Mouse (Mus musculus) neural tube, embryonic 13.5 days (tissue): ENCODE measurements around the gene Gstp2. TPM values are rescaled to one million over a fixed set of nuclear protein-coding genes. Genes with fewer than 3 reads are reported as not detected.

Experiments used
- ATAC-seq: fragments of 200-750 bp; cut with Nextera tagmentation; 2 replicates; pipeline ENCODE4 v1.8.0; 2017; ENCODE audit warnings: low read depth, mild to moderate bottlenecking, moderate TSS enrichment, moderate library complexity
- H3K27ac ChIP-seq: fragments of 300-500 bp; sonication (generic); replicated peaks from 2 replicates; pipeline ENCODE4 v1.5.1; 2015; ENCODE audit warnings: moderate library complexity, mild to moderate bottlenecking, inconsistent platforms
- H3K27me3 ChIP-seq: fragments of 300-500 bp; sonication (generic); 2 replicates; pipeline ENCODE4 v1.6.1; 2015; ENCODE audit warnings: mild to moderate bottlenecking, inconsistent platforms
- H3K36me3 ChIP-seq: fragments of 300-500 bp; sonication (generic); 2 replicates; pipeline ENCODE4 v1.6.1; 2015; ENCODE audit warnings: mild to moderate bottlenecking, inconsistent platforms
- H3K4me1 ChIP-seq: fragments of 300-500 bp; sonication (generic); replicated peaks from 2 replicates; pipeline ENCODE4 v1.6.1; 2015; ENCODE audit warnings: inconsistent platforms
- H3K4me2 ChIP-seq: fragments of 300-500 bp; sonication (generic); 2 replicates; pipeline ENCODE4 v1.6.1; 2015; ENCODE audit warnings: inconsistent platforms, mild to moderate bottlenecking, moderate library complexity
- H3K4me3 ChIP-seq: fragments of 300-500 bp; sonication (generic); 2 replicates; pipeline ENCODE4 v1.5.1; 2015; ENCODE audit warnings: mild to moderate bottlenecking, inconsistent platforms
- H3K9ac ChIP-seq: fragments of 300-500 bp; sonication (generic); 2 replicates; pipeline ENCODE4 v1.6.1; 2015; ENCODE audit warnings: moderate library complexity, mild to moderate bottlenecking, inconsistent platforms
- H3K9me3 ChIP-seq: fragments of 300-500 bp; sonication (generic); 2 replicates; pipeline ENCODE4 v1.6.1; 2016; ENCODE audit warnings: inconsistent platforms
- WGBS: fragments of 180-500 bp; shearing (Covaris S2); methylation state at CpG from one replicate; pipeline ENCODE4 v1.1.7; 2015; 5-methylcytosine and 5-hydroxymethylcytosine counted together
- polyA plus RNA-seq: library from polyadenylated mRNA; unstranded; fragments of >200 nt; fragmentation: Nextera tagmentation; extraction: Ambion mirVana; gene quantifications from 2 replicates; pipeline ENCODE4 v1.2.1, GENCODE M21; 2015

Gene Gstp2
- polyA plus RNA-seq, 1 experiment from 2014 or later, result 1.5 TPM

DNA sequence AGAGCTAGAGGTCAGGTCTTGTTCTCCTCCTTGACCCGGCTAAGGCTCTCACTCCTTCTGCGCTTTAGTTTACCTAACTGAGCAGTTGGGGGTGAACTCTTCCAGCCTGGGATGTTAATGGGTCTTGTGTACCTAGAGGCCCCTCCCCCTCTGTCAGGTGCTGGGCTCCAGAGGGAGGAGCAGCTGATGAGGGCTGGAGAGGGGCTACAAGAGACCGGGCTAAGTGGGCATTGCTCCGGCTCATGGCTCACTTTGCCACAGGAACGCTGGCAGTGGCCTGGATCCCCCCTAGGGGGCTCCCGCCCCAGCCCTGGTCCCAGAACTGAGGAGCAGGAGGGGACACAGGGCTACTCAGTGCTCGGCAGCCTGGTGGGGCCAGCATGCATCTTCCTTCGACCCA is 38.0 kb upstream of the Gstp2 start:
- no peak overlapping the region for H3K4me3 ChIP-seq
- H3K36me3 ChIP-seq, result no peaks in the 10 kb centered on the region
- 34% methylated on average over 8 of the region's 8 CpGs for WGBS
- no peak for ATAC-seq
- H3K4me1 ChIP-seq, result no peaks in the 10 kb centered on the region
- no peak overlapping the region for H3K4me2 ChIP-seq
- no peak overlapping the region for H3K9ac ChIP-seq
- no peak overlapping the region for H3K27ac ChIP-seq
- H3K9me3 ChIP-seq, result no peaks in the 10 kb centered on the region
- H3K27me3 ChIP-seq, result no peaks in the 10 kb centered on the region; the same call in none of the 2 replicates

- Histone ChIP-seq H3K4me1 (no peaks in the 10 kb centered on the region), H3K4me2 (no peak overlapping the region), H3K9ac (no peak overlapping the region), H3K27ac (no peak overlapping the region), H3K27me3 (no peaks in the 10 kb centered on the region; the same call in none of the 2 replicates), H3K9me3 (no peaks in the 10 kb centered on the region), H3K4me3 (no peak overlapping the region), H3K36me3 (no peaks in the 10 kb centered on the region)
- WGBS, result 85% methylated on average over 7 of the region's 7 CpGs
- ATAC-seq, result no peak
Measured at GRCm38 (mm10) chr19:4083316-4083715, 37.5 kb upstream of the Gstp2 start.

GRCm38 (mm10) chr19:4082219-4082965 is 36.6 kb upstream of the Gstp2 start:
- no peaks in the 10 kb centered on the region for H3K9me3 ChIP-seq
- no peak overlapping the region for H3K9ac ChIP-seq
- H3K4me2 ChIP-seq, result no peak overlapping the region
- no peak for ATAC-seq
- WGBS, result 81% methylated on average over 11 of the region's 11 CpGs
- no peak overlapping the region for H3K4me3 ChIP-seq
- H3K27me3 ChIP-seq, result no peaks in the 10 kb centered on the region; the same call in none of the 2 replicates
- no peak overlapping the region for H3K27ac ChIP-seq
- H3K36me3 ChIP-seq, result no peaks in the 10 kb centered on the region
- no peaks in the 10 kb centered on the region for H3K4me1 ChIP-seq

DNA sequence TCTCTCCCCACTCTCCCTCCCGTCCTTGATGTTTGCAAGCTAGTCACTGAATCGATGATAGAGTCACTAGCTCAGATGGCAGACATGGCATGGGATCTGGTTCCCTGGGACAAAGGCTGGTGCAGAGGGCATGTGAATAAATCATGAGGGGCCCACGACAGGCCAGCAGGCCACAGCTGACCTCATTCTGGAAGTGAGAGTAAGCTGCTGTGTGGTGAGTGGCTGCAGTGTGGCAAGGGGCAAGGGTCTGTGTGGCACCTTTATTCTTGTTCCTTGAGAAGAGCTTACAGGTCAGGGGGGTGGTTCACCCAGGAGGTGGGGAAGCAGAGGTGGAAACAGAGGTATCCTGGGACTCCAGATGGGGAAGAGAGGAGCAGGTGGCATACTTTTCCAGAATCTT is 35.6 kb upstream of the Gstp2 start, which contains the start of gene Cabp2:
Gene Cabp2 (plus strand): TSS at position 185 of the 400 bp plus-strand sequence.
- no peaks in the 10 kb centered on the region; the same call in 1 of the 2 replicates for H3K27me3 ChIP-seq
- WGBS, result 53% methylated on average over 3 of the region's 3 CpGs
- H3K9me3 ChIP-seq, result no peaks in the 10 kb centered on the region
- H3K9ac ChIP-seq, result no peak within 1 kb of the TSS
- H3K4me3 ChIP-seq, result no peak within 1 kb of the TSS
- no peaks in the 10 kb centered on the region for H3K36me3 ChIP-seq
- H3K4me1 ChIP-seq, result no peaks in the 10 kb centered on the region
- no peak for ATAC-seq
- no peak within 1 kb of the TSS for H3K27ac ChIP-seq
- no peak within 1 kb of the TSS for H3K4me2 ChIP-seq

GRCm38 (mm10) chr19:4080511-4081009 is 34.7 kb upstream of the Gstp2 start:
- Histone ChIP-seq H3K9ac (no peak overlapping the region), H3K27ac (no peak overlapping the region), H3K4me1 (no peaks in the 10 kb centered on the region), H3K4me3 (no peak overlapping the region), H3K4me2 (no peak overlapping the region), H3K36me3 (no peaks in the 10 kb centered on the region), H3K9me3 (no peaks in the 10 kb centered on the region), H3K27me3 (no peaks in the 10 kb centered on the region; the same call in 1 of the 2 replicates)
- ATAC-seq, result no peak
- 68% methylated on average over 8 of the region's 8 CpGs for WGBS

DNA sequence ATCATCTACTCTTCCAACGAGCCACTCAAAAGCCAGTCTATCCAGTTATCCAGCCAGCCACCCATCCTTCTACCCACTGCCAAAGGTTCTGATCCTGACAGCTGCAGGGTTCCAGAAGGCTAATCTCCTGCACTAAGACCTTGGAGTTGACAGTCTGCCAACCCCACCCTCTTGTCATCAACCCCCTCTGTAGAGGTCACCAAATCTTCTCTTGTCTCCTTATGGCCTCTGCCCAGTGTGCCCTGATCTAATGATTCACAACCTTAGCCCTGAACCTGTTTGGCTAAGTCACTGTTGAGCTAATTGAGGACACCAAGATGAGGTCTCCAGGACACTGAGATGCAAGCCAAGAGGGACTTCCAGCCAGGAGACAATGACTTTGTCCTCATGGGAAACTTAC is 33.8 kb upstream of the Gstp2 start:
- Histone ChIP-seq H3K9me3 (no peaks in the 10 kb centered on the region), H3K27ac (no peak overlapping the region), H3K9ac (no peak overlapping the region), H3K4me2 (no peak overlapping the region), H3K36me3 (no peaks in the 10 kb centered on the region), H3K4me1 (no peaks in the 10 kb centered on the region), H3K27me3 (no peaks in the 10 kb centered on the region), H3K4me3 (no peak overlapping the region)
- ATAC-seq, result no peak
- 89% methylated on average over 1 of the region's 1 CpGs for WGBS

DNA sequence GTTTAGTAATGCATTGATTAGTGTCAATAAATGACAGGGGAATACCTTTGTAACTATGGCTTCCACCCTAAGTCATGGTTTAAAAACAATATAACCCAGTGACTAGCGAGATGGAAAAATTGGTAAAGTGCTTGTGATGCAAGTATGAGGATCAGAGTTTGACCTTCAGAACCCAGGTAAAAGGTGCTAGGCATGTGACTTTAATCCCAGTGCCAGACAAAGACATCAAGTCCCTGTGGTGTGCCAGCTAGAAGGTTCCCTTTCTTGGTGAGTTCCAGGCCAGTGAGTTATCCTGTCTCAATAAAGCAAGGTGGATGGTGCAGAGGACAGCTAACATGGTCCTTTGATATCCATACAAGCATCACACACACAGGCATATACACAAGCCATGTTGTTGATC is 29.7 kb upstream of the Gstp2 start:
- Histone ChIP-seq H3K27ac (no peak overlapping the region), H3K4me3 (no peak overlapping the region), H3K27me3 (no peaks in the 10 kb centered on the region), H3K9ac (no peak overlapping the region), H3K4me1 (no peaks in the 10 kb centered on the region), H3K9me3 (no peaks in the 10 kb centered on the region), H3K4me2 (no peak overlapping the region), H3K36me3 (no peaks in the 10 kb centered on the region)
- 95% methylated on average over 1 of the region's 1 CpGs for WGBS
- no peak for ATAC-seq

DNA sequence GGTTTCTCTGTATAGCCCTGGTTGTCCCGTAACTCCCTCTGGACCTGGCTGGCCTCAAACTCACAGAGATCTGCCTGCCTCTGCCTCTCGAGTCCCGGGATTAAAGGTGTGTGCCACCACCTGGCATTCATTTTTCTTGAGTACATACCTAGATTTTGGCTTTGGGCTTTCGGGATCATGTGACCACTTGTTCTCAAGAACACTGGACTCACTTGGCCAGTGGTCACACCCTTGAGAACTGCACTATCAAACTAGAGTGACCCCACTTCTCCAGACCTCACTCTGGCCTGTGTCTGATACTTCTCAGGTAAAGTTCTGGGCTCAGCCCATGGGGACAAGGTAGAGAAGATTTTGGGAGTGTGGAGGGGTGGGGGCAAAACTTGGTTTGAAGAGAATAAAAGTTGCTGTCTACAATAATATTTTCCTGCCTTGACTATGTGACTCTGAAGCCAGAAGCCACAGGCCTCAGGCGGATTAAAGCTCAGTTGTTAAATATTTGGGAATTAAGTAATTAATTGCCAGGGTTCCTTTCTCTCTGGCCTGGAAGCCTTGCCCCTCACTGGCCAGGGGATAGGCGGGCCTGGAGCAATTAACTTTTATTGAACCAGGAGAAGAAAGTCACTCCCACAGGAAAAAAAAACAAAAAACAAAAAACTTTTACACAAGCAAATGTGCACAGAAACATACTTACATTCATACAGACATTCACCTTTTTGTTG is 27.0 kb upstream of the Gstp2 start:
- no peaks in the 10 kb centered on the region for H3K27me3 ChIP-seq
- H3K4me1 ChIP-seq, result no peaks in the 10 kb centered on the region
- no peak overlapping the region for H3K27ac ChIP-seq
- H3K9ac ChIP-seq, result no peak overlapping the region
- no peak overlapping the region for H3K4me3 ChIP-seq
- H3K36me3 ChIP-seq, result no peaks in the 10 kb centered on the region
- no peaks in the 10 kb centered on the region for H3K9me3 ChIP-seq
- 70% methylated on average over 6 of the region's 6 CpGs for WGBS
- no peak overlapping the region for H3K4me2 ChIP-seq
- ATAC-seq, result no peak

DNA sequence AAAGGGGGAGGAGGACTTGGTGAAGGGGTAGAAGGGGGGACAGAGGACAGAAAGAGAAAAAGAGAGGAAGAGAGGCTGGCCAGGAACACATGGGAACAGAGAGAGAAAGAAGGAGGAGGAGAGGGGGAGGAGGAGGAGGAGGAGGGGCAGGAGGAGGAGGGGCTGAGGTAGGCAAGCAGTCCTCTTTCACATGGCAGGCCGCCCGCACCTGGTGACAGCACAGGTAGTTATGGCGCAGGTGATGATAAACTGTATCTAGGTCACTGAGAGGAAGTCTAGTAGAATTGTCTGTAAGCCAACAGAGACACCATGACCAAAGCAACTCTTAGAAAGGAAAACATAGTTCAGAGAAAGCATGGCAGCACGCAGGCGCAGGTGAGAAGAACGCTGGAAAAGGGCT is 25.6 kb upstream of the Gstp2 start:
- Histone ChIP-seq H3K4me2 (no peak overlapping the region), H3K27me3 (no peaks in the 10 kb centered on the region), H3K9me3 (no peaks in the 10 kb centered on the region), H3K4me1 (no peaks in the 10 kb centered on the region), H3K36me3 (no peaks in the 10 kb centered on the region), H3K27ac (no peak overlapping the region), H3K4me3 (no peak overlapping the region), H3K9ac (no peak overlapping the region)
- 91% methylated on average over 6 of the region's 6 CpGs for WGBS
- ATAC-seq, result no peak

DNA sequence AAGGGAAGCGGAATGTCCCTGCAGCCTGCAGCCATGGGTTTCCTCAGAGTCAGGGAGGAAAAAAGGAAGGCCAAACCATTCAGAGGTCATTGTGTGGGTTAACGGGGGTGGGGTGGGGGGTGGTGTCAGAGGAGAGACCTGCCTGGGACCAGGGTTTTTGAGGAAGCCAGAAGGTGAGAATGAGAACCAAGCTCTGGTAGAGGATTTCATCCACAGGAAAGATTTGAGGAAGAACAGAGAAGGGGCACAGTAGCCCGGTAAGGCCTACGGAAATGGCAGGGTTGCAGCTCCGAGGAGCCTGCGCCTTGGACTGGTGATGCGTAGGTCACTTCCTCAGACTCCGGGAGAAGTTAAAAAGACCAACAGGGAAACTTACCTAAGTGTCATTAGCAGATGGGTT is 24.9 kb upstream of the Gstp2 start:
- H3K4me1 ChIP-seq, result no peaks in the 10 kb centered on the region
- H3K4me3 ChIP-seq, result no peak overlapping the region
- ATAC-seq, result no peak
- no peaks in the 10 kb centered on the region for H3K27me3 ChIP-seq
- H3K27ac ChIP-seq, result no peak overlapping the region
- H3K9me3 ChIP-seq, result no peaks in the 10 kb centered on the region
- H3K36me3 ChIP-seq, result no peaks in the 10 kb centered on the region
- H3K4me2 ChIP-seq, result no peak overlapping the region
- H3K9ac ChIP-seq, result no peak overlapping the region
- 79% methylated on average over 8 of the region's 8 CpGs for WGBS

- Histone ChIP-seq H3K27me3 (no peaks in the 10 kb centered on the region), H3K4me3 (no peak overlapping the region), H3K4me1 (no peaks in the 10 kb centered on the region), H3K36me3 (no peaks in the 10 kb centered on the region), H3K4me2 (no peak overlapping the region), H3K27ac (no peak overlapping the region), H3K9me3 (no peaks in the 10 kb centered on the region), H3K9ac (no peak overlapping the region)
- ATAC-seq, result no peak
- WGBS, result 79% methylated on average over 15 of the region's 15 CpGs
Measured at GRCm38 (mm10) chr19:4070311-4070710, 24.5 kb upstream of the Gstp2 start.

DNA sequence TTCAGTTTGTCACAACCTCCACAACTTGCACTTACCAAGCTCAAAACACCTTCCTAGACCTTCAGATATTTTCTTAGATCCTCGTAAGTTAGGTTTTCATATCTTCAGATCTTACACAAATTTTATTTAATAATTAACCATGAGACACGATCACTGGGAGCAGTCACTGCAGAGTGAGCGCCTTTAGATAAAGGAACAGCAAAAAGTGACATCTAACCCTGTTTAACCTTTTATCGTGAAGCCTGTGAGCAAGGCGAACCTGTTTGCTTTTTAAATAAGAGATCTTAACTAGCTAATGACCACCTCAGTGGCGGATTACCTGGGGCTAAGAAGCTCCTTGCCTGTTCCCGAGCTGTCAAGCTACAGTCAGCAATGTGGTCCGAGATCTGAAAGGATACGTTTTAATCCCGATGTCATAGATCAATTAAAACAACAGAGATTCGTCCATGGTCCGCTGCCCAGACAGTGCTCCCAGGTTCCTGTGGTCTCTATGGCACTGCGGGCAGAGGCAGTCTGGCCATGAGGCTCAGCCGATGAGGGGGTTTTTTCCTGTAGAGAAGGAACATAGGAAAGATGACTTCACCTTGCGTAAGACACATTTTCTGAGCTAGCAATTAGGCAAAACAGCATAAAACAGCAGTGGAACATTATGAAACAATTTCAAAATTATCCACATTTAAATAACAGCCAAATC is 23.0 kb upstream of the Gstp2 start:
- Histone ChIP-seq H3K4me2 (no peak overlapping the region), H3K4me1 (no peaks in the 10 kb centered on the region), H3K36me3 (no peaks in the 10 kb centered on the region), H3K27me3 (no peaks in the 10 kb centered on the region), H3K9ac (no peak overlapping the region), H3K27ac (no peak overlapping the region), H3K9me3 (no peaks in the 10 kb centered on the region), H3K4me3 (no peak overlapping the region)
- WGBS, result 80% methylated on average over 15 of the region's 15 CpGs
- ATAC-seq, result no peak
